Mouse (Mus musculus): ENCODE measurements around the gene Tgfbr1. TPM values are rescaled to one million over a fixed set of nuclear protein-coding genes. Genes with fewer than 3 reads are reported as not detected.
"Not testable (repeated sequence)": the region's sequence is repeated elsewhere in the genome, so short reads cannot be mapped to it uniquely, and the experiment has no call there.

The Tgfbr1 gene
- total and polyA plus RNA-seq, 2 experiments from 2014 or later: 13.9 to 47.5 TPM

GRCm38 (mm10) chr4:47363134-47363533 lies 10.1 kb downstream of the Tgfbr1 start:
- no peak overlapping the region for H3K27ac ChIP-seq (ENCODE audit: low read depth, low read length)
- ATAC-seq (no peak), DNase-seq (no peak)
- no peak overlapping the region for H3K4me2 ChIP-seq (ENCODE audit: low read depth)
- TF ChIP-seq CTCF (IDR thresholded peaks at IDR 0.05; ENCODE audit: low read depth): no peak
- H3K36me3 ChIP-seq (ENCODE audit: insufficient read depth): no peaks in the 10 kb centered on the region
- H3K9me3 ChIP-seq (ENCODE audit: low read length): no peaks in the 10 kb centered on the region
- H3K4me1 ChIP-seq (ENCODE audit: insufficient read depth): peaks cover 5% of the 10 kb centered on the region; the same call in 1 of the 2 replicates
- H3K27me3 ChIP-seq (ENCODE audit: insufficient read depth, low read length): no peaks in the 10 kb centered on the region
- no peak overlapping the region for H3K9ac ChIP-seq
- no peak overlapping the region for H3K4me3 ChIP-seq (ENCODE audit: low read depth, low read length)
- WGBS: 31% methylated on average over 3 of the region's 3 CpGs

- Histone ChIP-seq H3K27me3 (ENCODE audit: insufficient read depth, low read length) (no peaks in the 10 kb centered on the region), H3K4me1 (ENCODE audit: insufficient read depth) (no peaks in the 10 kb centered on the region), H3K9ac (no peak overlapping the region), H3K36me3 (ENCODE audit: insufficient read depth) (no peaks in the 10 kb centered on the region), H3K4me2 (ENCODE audit: low read depth) (no peak overlapping the region), H3K27ac (ENCODE audit: low read depth, low read length) (no peak overlapping the region), H3K4me3 (ENCODE audit: low read depth, low read length) (no peak overlapping the region), H3K9me3 (ENCODE audit: low read length) (no peaks in the 10 kb centered on the region)
- DNase-seq (no peak), ATAC-seq (no peak)
- no peak for TF ChIP-seq CTCF (IDR thresholded peaks at IDR 0.05; ENCODE audit: low read depth)
- 72% methylated on average over 2 of the region's 2 CpGs for WGBS
These were observed 15.7 kb downstream of the Tgfbr1 start for GRCm38 (mm10) chr4:47368717-47369116.

DNA sequence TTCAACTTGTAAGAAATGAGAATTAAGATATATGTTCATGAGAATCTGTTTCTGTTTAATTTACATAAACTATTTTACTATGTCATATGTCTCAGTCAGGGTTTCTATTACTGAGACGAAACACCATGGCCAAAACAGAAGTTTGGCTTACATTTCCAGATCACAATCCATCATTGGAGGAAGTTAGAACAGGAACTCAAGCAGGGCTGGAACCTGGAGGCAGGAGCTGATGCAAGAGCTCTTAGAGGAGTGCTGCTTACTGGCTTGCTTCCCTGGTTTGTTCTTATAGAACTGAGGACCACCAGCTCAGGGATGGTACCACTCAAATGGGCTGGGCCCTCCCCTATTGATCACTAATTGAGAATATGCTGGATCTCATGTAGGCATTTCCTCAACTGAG lies 25.7 kb downstream of the Tgfbr1 start:
- WGBS: 53% methylated on average over 1 of the region's 1 CpGs
- DNase-seq: no peak
- Histone ChIP-seq H3K36me3 (ENCODE audit: insufficient read depth) (no peaks in the 10 kb centered on the region), H3K9me3 (ENCODE audit: low read length) (no peaks in the 10 kb centered on the region), H3K27me3 (ENCODE audit: insufficient read depth, low read length) (no peaks in the 10 kb centered on the region), H3K4me3 (ENCODE audit: low read depth, low read length) (no peak overlapping the region), H3K27ac (ENCODE audit: low read depth, low read length) (no peak overlapping the region), H3K9ac (no peak overlapping the region), H3K4me1 (ENCODE audit: insufficient read depth) (no peaks in the 10 kb centered on the region), H3K4me2 (ENCODE audit: low read depth) (no peak overlapping the region)
- ATAC-seq: no peak
- TF ChIP-seq CTCF (IDR thresholded peaks at IDR 0.05; ENCODE audit: low read depth): no peak

DNA sequence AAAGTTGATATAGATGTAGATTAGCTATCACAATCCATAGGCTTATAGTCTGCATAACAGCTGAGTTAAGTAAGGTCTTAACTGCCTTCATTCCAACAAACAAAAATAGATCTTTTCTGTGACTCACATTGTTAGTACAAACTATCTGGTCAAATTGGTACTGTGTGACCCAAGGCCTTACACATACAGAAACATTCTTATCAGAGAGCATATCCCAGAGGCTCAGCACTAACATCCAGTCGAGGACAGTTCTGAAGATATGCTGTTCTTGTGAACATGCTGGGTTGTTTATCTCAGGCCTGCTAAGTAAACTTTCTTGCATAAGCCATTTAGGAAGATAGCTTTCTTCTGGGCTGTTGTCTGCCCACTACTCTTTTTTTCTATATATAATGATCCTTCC lies 29.4 kb downstream of the Tgfbr1 start:
- H3K27ac ChIP-seq (ENCODE audit: low read depth, low read length): no peak overlapping the region
- H3K4me3 ChIP-seq (ENCODE audit: low read depth, low read length): no peak overlapping the region
- no peaks in the 10 kb centered on the region for H3K4me1 ChIP-seq (ENCODE audit: insufficient read depth)
- H3K36me3 ChIP-seq (ENCODE audit: insufficient read depth): peaks cover 7% of the 10 kb centered on the region; the same call in 1 of the 2 replicates
- no peak for TF ChIP-seq CTCF (IDR thresholded peaks at IDR 0.05; ENCODE audit: low read depth)
- DNase-seq (no peak), ATAC-seq (no peak)
- H3K27me3 ChIP-seq (ENCODE audit: insufficient read depth, low read length): no peaks in the 10 kb centered on the region
- WGBS: 86% methylated on average over 1 of the region's 1 CpGs
- no peaks in the 10 kb centered on the region for H3K9me3 ChIP-seq (ENCODE audit: low read length)
- no peak overlapping the region for H3K4me2 ChIP-seq (ENCODE audit: low read depth)
- no peak overlapping the region for H3K9ac ChIP-seq

DNA sequence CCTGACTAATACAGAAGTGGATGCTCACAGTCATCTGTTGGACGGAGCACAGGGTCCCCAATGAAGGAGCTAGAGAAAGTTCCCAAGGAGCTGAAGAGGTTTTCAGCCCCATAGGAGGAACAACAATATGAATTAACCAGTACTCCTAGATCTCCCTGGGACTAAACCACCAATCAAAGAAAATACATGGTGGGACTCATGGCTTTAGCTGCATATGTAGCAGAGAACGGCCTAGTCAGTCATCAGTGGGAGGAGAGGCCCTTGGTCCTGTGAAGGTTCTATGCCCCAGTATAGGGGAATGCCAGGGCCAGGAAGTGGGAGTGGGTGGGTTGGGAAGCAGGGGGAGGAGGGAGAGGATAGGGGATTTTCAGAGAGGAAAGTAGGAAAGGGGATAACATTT lies 38.9 kb downstream of the Tgfbr1 start:
- H3K4me2 ChIP-seq (ENCODE audit: low read depth); H3K4me1 ChIP-seq (ENCODE audit: insufficient read depth); H3K36me3 ChIP-seq (ENCODE audit: insufficient read depth); DNase-seq; H3K4me3 ChIP-seq (ENCODE audit: low read depth, low read length); H3K27ac ChIP-seq (ENCODE audit: low read depth, low read length); H3K27me3 ChIP-seq (ENCODE audit: insufficient read depth, low read length); H3K9me3 ChIP-seq (ENCODE audit: low read length); ATAC-seq; H3K9ac ChIP-seq: not testable (repeated sequence)
- WGBS: 91% methylated on average over 2 of the region's 2 CpGs

GRCm38 (mm10) chr4:47396251-47396650 lies 43.2 kb downstream of the Tgfbr1 start:
- no peak for ATAC-seq
- Histone ChIP-seq H3K4me3 (ENCODE audit: low read depth, low read length) (no peak overlapping the region), H3K9me3 (ENCODE audit: low read length) (no peaks in the 10 kb centered on the region), H3K9ac (no peak overlapping the region), H3K27me3 (ENCODE audit: insufficient read depth, low read length) (no peaks in the 10 kb centered on the region), H3K36me3 (ENCODE audit: insufficient read depth) (peaks cover 12% of the 10 kb centered on the region; the same call in 1 of the 2 replicates), H3K4me1 (ENCODE audit: insufficient read depth) (no peaks in the 10 kb centered on the region), H3K4me2 (ENCODE audit: low read depth) (no peak overlapping the region), H3K27ac (ENCODE audit: low read depth, low read length) (no peak overlapping the region)
- 96% methylated on average over 7 of the region's 7 CpGs for WGBS
- no peak for TF ChIP-seq CTCF (IDR thresholded peaks at IDR 0.05; ENCODE audit: low read depth)
- DNase-seq: no peak

DNA sequence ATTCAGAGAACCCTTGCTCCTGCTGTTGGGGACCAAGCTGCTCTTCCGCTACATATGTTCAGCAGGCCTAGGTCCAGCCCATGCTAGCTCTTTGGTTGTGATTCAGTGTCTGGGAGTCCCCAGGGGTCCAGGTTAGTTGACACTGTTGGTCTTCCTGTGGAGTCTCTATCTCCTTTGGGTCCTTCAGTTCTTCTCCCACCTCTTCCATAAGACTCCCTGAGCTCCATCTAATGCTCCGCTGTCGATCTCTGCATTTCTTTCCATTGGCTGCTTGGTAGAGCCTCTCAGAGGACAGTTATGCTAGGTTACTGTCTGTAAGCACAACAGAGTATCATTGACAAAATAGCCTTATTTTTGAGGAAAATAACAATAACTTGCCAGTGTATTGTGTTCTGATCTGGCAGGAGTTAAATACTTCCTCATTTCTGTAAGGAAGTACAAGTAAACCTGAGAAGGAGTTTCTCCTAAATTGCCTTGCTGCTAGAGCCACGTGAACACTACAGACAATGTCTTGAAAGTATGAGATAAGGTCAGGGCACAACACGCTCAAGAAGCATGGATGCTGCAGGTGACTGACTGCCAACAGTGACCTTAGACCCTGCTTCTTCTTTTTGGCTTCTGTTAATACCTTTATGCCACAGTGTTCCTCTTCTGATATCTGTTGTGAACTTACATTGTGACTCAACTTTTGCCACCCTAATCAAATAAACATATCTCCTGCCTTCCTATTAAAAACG lies 45.1 kb downstream of the Tgfbr1 start:
- DNase-seq (no peak), ATAC-seq (no peak)
- Histone ChIP-seq H3K9me3 (ENCODE audit: low read length) (no peaks in the 10 kb centered on the region), H3K36me3 (ENCODE audit: insufficient read depth) (peaks cover 15% of the 10 kb centered on the region; the same call in 1 of the 2 replicates), H3K27me3 (ENCODE audit: insufficient read depth, low read length) (no peaks in the 10 kb centered on the region), H3K4me3 (ENCODE audit: low read depth, low read length) (no peak overlapping the region), H3K4me1 (ENCODE audit: insufficient read depth) (no peaks in the 10 kb centered on the region), H3K27ac (ENCODE audit: low read depth, low read length) (no peak overlapping the region), H3K9ac (no peak overlapping the region), H3K4me2 (ENCODE audit: low read depth) (no peak overlapping the region)
- WGBS: 93% methylated on average over 6 of the region's 6 CpGs
- no peak for TF ChIP-seq CTCF (IDR thresholded peaks at IDR 0.05; ENCODE audit: low read depth)

Measured in forebrain, postnatal 0 days (tissue).